Mouse (Mus musculus): ENCODE results near the gene Prrxl1.
A peak's percentile ranks its signal among the peaks of the same experiment; 100 is the strongest.

Prrxl1 gene

GRCm38 (mm10) chr14:32628584-32628983 lies 29.4 kb downstream of the Prrxl1 start:
- no peak for DNase-seq

- DNase-seq, result no peak
These were observed 33.8 kb downstream of the Prrxl1 start for GRCm38 (mm10) chr14:32632908-32633600.

- peak; percentile 50 for DNase-seq
These were observed 34.9 kb downstream of the Prrxl1 start for GRCm38 (mm10) chr14:32634015-32634682.

GRCm38 (mm10) chr14:32638485-32638884 lies 39.3 kb downstream of the Prrxl1 start:
- no peak for DNase-seq

GRCm38 (mm10) chr14:32659781-32660180 lies 60.6 kb downstream of the Prrxl1 start:
- no peak for DNase-seq

- DNase-seq, result no peak
These were observed 63.9 kb downstream of the Prrxl1 start for GRCm38 (mm10) chr14:32663099-32663498.

- no peak for DNase-seq
These were observed 74.0 kb downstream of the Prrxl1 start for GRCm38 (mm10) chr14:32673178-32673577.

GRCm38 (mm10) chr14:32678565-32678964 lies 79.4 kb downstream of the Prrxl1 start:
- no peak for DNase-seq

GRCm38 (mm10) chr14:32681603-32682002 lies 82.4 kb downstream of the Prrxl1 start:
- DNase-seq, result no peak

GRCm38 (mm10) chr14:32682536-32682935 lies 83.3 kb downstream of the Prrxl1 start:
- DNase-seq, result no peak

- DNase-seq, result peak; percentile 16
These were observed 84.1 kb downstream of the Prrxl1 start for GRCm38 (mm10) chr14:32683251-32683838.

GRCm38 (mm10) chr14:32683982-32684734 lies 85.0 kb downstream of the Prrxl1 start:
- peak; percentile 35 for DNase-seq

- no peak for DNase-seq
These were observed 85.5 kb downstream of the Prrxl1 start for GRCm38 (mm10) chr14:32684735-32685105.

- no peak for DNase-seq
These were observed 86.1 kb downstream of the Prrxl1 start, which contains the start of gene 3425401B19Rik for GRCm38 (mm10) chr14:32685124-32685826. Gene 3425401B19Rik, minus strand, starts transcription at chr14:32685293.

- no peak for DNase-seq
These were observed 96.7 kb downstream of the Prrxl1 start for GRCm38 (mm10) chr14:32695906-32696305.

- no peak for DNase-seq
These were observed 97.1 kb downstream of the Prrxl1 start for GRCm38 (mm10) chr14:32696344-32696743.

GRCm38 (mm10) chr14:32697774-32698173 lies 98.6 kb downstream of the Prrxl1 start:
- no peak for DNase-seq

- DNase-seq, result no peak
These were observed 99.3 kb downstream of the Prrxl1 start for GRCm38 (mm10) chr14:32698556-32698955.
